Mouse (Mus musculus) forebrain, postnatal 0 days (tissue): ENCODE measurements at regions not wholly inside any gene's neighbourhood (a gene's known extent, or its start where the extent isn't known, plus 50 kb on each side); places are given as distances from the start of the nearest gene placed in this dataset.

Experiments
- ATAC-seq: fragments of 200-750 bp; cut with Nextera tagmentation; 2 replicates; pipeline ENCODE4 v1.8.0; 2017; ENCODE audit warnings: mild to moderate bottlenecking, moderate library complexity
- DNase-seq: peaks from one replicate; pipeline ENCODE4 v3.0.0-alpha.2; 2015
- H3K27ac ChIP-seq: fragments of 300-500 bp; sonication (generic); 2 replicates; pipeline ENCODE4 v1.5.1; 2014; ENCODE audit warnings: low read depth, mild to moderate bottlenecking, antibody characterized with exemption, low read length, moderate library complexity, mixed read lengths
- H3K27me3 ChIP-seq: fragments of 300-500 bp; sonication (generic); 2 replicates; pipeline ENCODE4 v1.6.1; 2014; ENCODE audit warnings: mild to moderate bottlenecking, low read length, mixed read lengths; ENCODE audit not compliant: insufficient read depth
- H3K36me3 ChIP-seq: fragments of 300-500 bp; sonication (generic); 2 replicates; pipeline ENCODE4 v1.6.1; 2014; ENCODE audit warnings: mild to moderate bottlenecking, moderate library complexity; ENCODE audit not compliant: insufficient read depth
- H3K4me1 ChIP-seq: fragments of 300-500 bp; sonication (generic); 2 replicates; pipeline ENCODE4 v1.6.1; 2014; ENCODE audit warnings: antibody characterized with exemption; ENCODE audit not compliant: insufficient read depth
- H3K4me2 ChIP-seq: fragments of 300-500 bp; sonication (generic); 2 replicates; pipeline ENCODE4 v1.6.1; 2014; ENCODE audit warnings: low read depth, mild to moderate bottlenecking, moderate library complexity
- H3K4me3 ChIP-seq: fragments of 300-500 bp; sonication (generic); 2 replicates; pipeline ENCODE4 v1.5.1; 2014; ENCODE audit warnings: low read depth, low read length, mixed read lengths
- H3K9ac ChIP-seq: fragments of 300-500 bp; sonication (generic); 2 replicates; pipeline ENCODE4 v1.6.1; 2014; ENCODE audit warnings: mild to moderate bottlenecking
- H3K9me3 ChIP-seq: fragments of 300-500 bp; sonication (generic); 2 replicates; pipeline ENCODE4 v1.6.1; 2016; ENCODE audit warnings: low read length
- CTCF ChIP-seq: sonication (generic); IDR thresholded peaks from 2 replicates; pipeline ENCODE4 v1.5.1; 2016; ENCODE audit warnings: antibody characterized with exemption, control low read depth, low read depth
- WGBS: fragments of 180-500 bp; shearing (Covaris S2); extraction: QIAGEN DNeasy Blood & Tissue Kit; methylation state at CpG from one replicate; pipeline ENCODE4 v1.1.7; 2014; 5-methylcytosine and 5-hydroxymethylcytosine counted together

DNA sequence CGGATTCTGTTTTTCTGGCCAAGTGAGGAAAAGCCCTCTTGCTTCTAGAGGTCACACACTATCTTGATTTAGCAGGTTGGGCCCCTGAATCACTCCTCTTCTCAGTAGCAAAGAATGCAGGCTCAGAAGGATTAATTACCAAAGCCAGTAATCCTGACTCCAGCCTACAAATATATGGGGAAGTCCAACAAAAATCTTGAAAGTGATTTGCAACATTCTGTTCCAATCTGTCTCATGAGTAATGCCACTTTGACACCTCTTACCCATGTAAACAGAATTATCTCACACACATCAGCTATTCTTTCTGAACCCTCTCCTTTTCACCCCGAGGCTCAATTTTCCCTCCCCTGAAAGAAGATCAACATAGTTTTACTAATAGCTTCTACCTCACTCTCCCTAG lies 233.9 kb upstream of the Nt5c1b start:
- ATAC-seq: no peak
- TF ChIP-seq CTCF: no peak
- no peaks in the 10 kb centered on the region for H3K4me1 ChIP-seq
- no peak overlapping the region for H3K4me2 ChIP-seq
- H3K36me3 ChIP-seq: no peaks in the 10 kb centered on the region
- 57% methylated on average over 2 of the region's 2 CpGs for WGBS
- no peak overlapping the region for H3K27ac ChIP-seq
- H3K27me3 ChIP-seq: no peaks in the 10 kb centered on the region
- H3K9ac ChIP-seq: no peak overlapping the region
- no peaks in the 10 kb centered on the region for H3K9me3 ChIP-seq
- H3K4me3 ChIP-seq: no peak overlapping the region
- no peak for DNase-seq

DNA sequence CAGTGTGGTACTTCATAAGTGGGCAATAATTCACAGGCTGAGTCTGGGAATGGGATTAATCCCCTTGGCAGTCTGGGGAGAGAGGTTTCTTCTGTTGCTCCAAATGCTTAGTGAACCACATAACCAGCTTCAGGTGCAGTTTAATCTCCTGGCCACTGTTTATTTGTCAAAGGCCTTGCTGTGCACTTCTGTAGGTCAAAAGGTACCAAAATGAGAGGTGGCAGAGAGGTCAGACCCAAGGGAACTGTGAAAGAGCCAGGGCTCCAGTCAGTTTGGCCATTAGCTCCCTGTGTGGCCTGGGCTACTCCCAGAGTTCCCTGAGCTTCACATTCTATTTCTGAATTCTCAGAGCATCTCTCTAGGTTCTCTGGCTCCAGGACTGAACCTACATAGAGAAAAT lies 229.6 kb upstream of the Nt5c1b start:
- no peaks in the 10 kb centered on the region for H3K27me3 ChIP-seq
- ATAC-seq (no peak), DNase-seq (no peak)
- no peaks in the 10 kb centered on the region for H3K4me1 ChIP-seq
- H3K4me3 ChIP-seq: no peak overlapping the region
- TF ChIP-seq CTCF: no peak
- no peak overlapping the region for H3K4me2 ChIP-seq
- no peak overlapping the region for H3K27ac ChIP-seq
- no peaks in the 10 kb centered on the region for H3K9me3 ChIP-seq
- no peaks in the 10 kb centered on the region for H3K36me3 ChIP-seq
- no peak overlapping the region for H3K9ac ChIP-seq

DNA sequence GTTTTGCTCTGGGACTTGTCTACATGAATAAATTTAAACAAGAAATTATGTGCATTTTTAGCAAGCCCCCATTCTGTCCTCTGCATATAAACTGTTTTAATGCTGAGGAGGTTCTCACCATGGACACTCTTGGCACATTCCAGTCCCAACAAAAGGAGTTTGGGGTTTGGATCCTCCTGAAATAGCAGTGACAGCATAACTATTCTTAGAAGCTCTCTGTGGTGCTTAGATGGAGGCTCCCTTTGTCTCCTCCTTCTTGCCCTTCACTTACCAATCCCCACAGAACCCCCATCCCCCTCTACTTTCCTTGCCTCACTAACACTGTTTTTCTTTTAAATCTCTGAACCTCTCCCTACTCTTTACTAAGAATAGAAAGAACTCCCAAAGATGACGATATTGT lies 208.9 kb upstream of the Nt5c1b start:
- Histone ChIP-seq H3K27ac (no peak overlapping the region), H3K9me3 (no peaks in the 10 kb centered on the region), H3K36me3 (no peaks in the 10 kb centered on the region), H3K4me3 (no peak overlapping the region), H3K4me2 (no peak overlapping the region), H3K9ac (no peak overlapping the region), H3K4me1 (no peaks in the 10 kb centered on the region), H3K27me3 (no peaks in the 10 kb centered on the region)
- no peak for TF ChIP-seq CTCF
- peak; percentile 58 for ATAC-seq
- no peak for DNase-seq
- 64% methylated on average over 1 of the region's 1 CpGs for WGBS

DNA sequence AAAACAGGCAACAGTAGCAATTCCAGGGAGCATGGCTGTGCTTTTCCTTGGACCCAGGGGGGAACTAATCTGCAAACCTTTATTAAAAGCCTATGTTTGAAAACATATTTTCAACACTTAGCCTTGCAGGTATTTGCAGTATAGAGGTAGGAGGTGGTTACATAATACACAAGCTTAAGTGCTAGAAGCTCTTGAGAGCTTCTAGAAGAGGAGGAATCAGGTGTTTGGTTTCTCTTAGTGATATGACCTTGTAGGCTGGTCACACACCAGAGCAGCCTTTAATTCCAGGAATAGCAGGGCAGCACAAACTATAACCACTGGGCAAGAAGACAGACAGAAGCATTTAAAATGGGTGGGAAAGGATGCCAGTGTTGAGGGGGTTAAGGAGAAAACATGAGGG lies 201.7 kb upstream of the Nt5c1b start:
- H3K36me3 ChIP-seq: no peaks in the 10 kb centered on the region
- no peak overlapping the region for H3K4me3 ChIP-seq
- H3K27me3 ChIP-seq: no peaks in the 10 kb centered on the region
- no peak for TF ChIP-seq CTCF
- H3K4me1 ChIP-seq: no peaks in the 10 kb centered on the region
- no peak for DNase-seq
- H3K9me3 ChIP-seq: no peaks in the 10 kb centered on the region
- no peak for ATAC-seq
- no peak overlapping the region for H3K27ac ChIP-seq
- no peak overlapping the region for H3K9ac ChIP-seq
- H3K4me2 ChIP-seq: no peak overlapping the region

DNA sequence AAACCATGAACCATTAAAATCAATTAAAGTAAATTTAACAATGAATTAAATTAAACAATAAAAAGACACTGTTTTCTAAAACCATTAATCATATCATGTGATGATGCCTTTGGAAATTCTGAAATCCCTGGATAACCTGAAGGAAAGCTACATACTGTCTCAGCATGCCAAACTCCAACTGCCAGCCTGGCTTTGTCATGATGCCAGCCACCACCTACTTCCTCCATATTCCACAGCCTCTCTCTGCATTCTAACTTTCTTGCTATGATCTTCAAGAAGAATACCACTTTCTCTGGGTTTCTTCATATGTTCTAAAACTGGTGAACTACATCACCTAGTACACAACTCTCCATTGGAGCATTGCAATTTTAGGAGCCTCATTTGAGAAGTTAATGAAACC lies 201.2 kb upstream of the Nt5c1b start:
- H3K27me3 ChIP-seq: no peaks in the 10 kb centered on the region
- no peak overlapping the region for H3K4me2 ChIP-seq
- H3K27ac ChIP-seq: no peak overlapping the region
- no peak for DNase-seq
- no peaks in the 10 kb centered on the region for H3K4me1 ChIP-seq
- H3K9me3 ChIP-seq: no peaks in the 10 kb centered on the region
- ATAC-seq: no peak
- H3K36me3 ChIP-seq: no peaks in the 10 kb centered on the region
- no peak overlapping the region for H3K4me3 ChIP-seq
- no peak overlapping the region for H3K9ac ChIP-seq
- no peak for TF ChIP-seq CTCF

DNA sequence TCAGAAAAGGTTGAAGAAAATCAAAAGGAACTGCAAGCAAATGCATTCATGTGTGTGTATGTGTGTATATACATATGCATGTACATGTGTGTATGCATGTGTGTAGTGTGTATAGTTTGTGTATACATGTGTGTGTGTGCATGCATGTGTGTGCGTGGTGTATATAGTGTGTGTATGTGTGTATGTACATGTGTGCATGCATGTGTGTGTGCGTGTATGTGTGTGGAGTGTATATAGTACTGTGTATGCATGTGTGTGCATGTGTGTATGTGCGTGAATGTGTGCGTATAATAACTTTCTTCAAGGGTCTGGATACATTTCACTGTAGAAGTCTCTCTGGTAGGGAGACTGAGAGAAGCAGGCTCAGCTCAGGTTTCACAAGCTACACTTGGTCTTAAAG lies 191.1 kb upstream of the Nt5c1b start:
- no peaks in the 10 kb centered on the region for H3K9me3 ChIP-seq
- no peak for ATAC-seq
- 95% methylated on average over 4 of the region's 4 CpGs for WGBS
- H3K4me1 ChIP-seq: no peaks in the 10 kb centered on the region
- no peak overlapping the region for H3K9ac ChIP-seq
- no peaks in the 10 kb centered on the region for H3K27me3 ChIP-seq
- H3K36me3 ChIP-seq: no peaks in the 10 kb centered on the region
- no peak for DNase-seq
- no peak overlapping the region for H3K27ac ChIP-seq
- H3K4me3 ChIP-seq: no peak overlapping the region
- TF ChIP-seq CTCF: no peak
- no peak overlapping the region for H3K4me2 ChIP-seq

DNA sequence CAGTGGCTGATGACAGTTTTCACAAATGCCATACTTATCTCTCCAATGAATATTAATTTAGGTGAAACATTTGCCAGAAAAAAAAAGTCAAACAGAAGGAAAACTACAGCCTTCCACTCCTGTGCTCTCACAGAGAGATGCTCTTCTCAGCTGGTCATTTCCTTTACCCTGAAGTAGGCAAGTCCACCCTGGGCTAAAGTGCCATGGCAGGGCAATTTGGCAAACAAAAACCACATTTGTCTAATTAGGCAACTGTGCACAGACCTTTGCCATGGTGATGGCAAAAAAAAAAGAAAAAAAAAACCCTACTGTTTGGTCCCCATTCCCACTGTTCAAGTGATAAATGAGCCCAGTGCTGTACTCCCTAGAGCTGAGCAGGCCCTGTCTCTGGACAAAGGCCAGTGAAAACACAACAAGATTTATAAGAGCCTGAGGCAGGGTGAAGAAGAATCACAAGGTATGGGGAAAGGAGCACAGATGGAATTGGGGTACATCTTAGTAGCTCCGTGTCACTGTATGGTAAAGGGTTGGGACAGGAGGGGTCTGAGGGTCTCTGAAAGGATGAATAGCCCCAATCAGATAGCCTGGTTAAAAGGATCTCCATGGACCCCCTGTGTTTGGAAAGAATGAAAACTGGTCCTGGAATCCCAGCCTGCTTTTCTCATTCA lies 190.5 kb upstream of the Nt5c1b start:
- Histone ChIP-seq H3K27me3 (no peaks in the 10 kb centered on the region), H3K4me3 (no peak overlapping the region), H3K4me1 (no peaks in the 10 kb centered on the region), H3K4me2 (no peak overlapping the region), H3K9ac (no peak overlapping the region), H3K27ac (no peak overlapping the region), H3K9me3 (no peaks in the 10 kb centered on the region), H3K36me3 (no peaks in the 10 kb centered on the region)
- WGBS: 22% methylated on average over 1 of the region's 1 CpGs
- DNase-seq: no peak
- ATAC-seq: no peak; the same call in 1 of the 2 replicates
- TF ChIP-seq CTCF: no peak
